Mouse (Mus musculus) hindbrain, embryonic 10.5 days (tissue): ENCODE measurements at regions not wholly inside any gene's neighbourhood (a gene's known extent, or its start where the extent isn't known, plus 50 kb on each side); places are given as distances from the start of the nearest gene placed in this dataset.

Source experiments
- DNase-seq: peaks from one replicate; pipeline ENCODE4 v3.0.0-alpha.2; 2017; ENCODE audit warnings: low spot score
- H3K27ac ChIP-seq: fragments of 300-500 bp; sonication (generic); 2 replicates; pipeline ENCODE4 v1.5.1; 2016; ENCODE audit warnings: mild to moderate bottlenecking, moderate library complexity
- H3K27me3 ChIP-seq: fragments of 300-500 bp; sonication (generic); 2 replicates; pipeline ENCODE4 v1.6.1; 2016; ENCODE audit warnings: mild to moderate bottlenecking; ENCODE audit not compliant: poor library complexity, insufficient read depth, severe bottlenecking
- H3K36me3 ChIP-seq: fragments of 300-500 bp; sonication (generic); 2 replicates; pipeline ENCODE4 v1.6.1; 2016; ENCODE audit warnings: mild to moderate bottlenecking, moderate library complexity
- H3K4me1 ChIP-seq: fragments of 300-500 bp; sonication (generic); replicated peaks from 2 replicates; pipeline ENCODE4 v1.6.1; 2016; ENCODE audit warnings: mild to moderate bottlenecking
- H3K4me3 ChIP-seq: fragments of 300-500 bp; sonication (generic); 2 replicates; pipeline ENCODE4 v1.5.1; 2016; ENCODE audit warnings: mild to moderate bottlenecking, moderate library complexity
- H3K9me3 ChIP-seq: fragments of 300-500 bp; sonication (generic); 2 replicates; pipeline ENCODE4 v1.6.1; 2016; ENCODE audit warnings: mild to moderate bottlenecking, moderate library complexity
- WGBS: fragments of 180-500 bp; shearing (Covaris S2); methylation state at CpG from one replicate; pipeline ENCODE4 v1.1.7; 2016; 5-methylcytosine and 5-hydroxymethylcytosine counted together

DNA sequence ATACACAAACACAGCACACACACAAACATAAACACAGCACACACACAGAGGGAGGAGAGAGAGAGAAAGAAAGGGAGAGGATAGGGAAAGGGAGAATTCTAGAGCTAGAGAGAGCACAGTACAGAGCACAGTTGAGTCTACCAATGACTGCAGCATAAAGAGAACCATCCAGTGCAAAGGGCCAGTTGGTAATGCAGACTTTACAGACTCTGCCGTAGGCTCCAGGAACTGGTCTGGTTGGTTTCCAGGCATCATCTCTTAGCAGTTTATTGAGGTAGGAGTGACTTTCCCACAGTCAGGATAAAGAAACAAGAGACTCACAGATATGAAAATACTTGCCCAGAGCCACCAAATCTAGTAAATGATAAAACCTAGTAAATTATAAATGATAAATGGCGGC lies 208.5 kb downstream of the Tgfb2 start:
- no peaks in the 10 kb centered on the region for H3K9me3 ChIP-seq
- H3K4me3 ChIP-seq, result no peak overlapping the region
- H3K36me3 ChIP-seq, result no peaks in the 10 kb centered on the region
- no peak for DNase-seq
- H3K27me3 ChIP-seq, result no peaks in the 10 kb centered on the region
- no peaks in the 10 kb centered on the region for H3K4me1 ChIP-seq
- no peak overlapping the region for H3K27ac ChIP-seq
- WGBS, result 92% methylated on average over 2 of the region's 2 CpGs

DNA sequence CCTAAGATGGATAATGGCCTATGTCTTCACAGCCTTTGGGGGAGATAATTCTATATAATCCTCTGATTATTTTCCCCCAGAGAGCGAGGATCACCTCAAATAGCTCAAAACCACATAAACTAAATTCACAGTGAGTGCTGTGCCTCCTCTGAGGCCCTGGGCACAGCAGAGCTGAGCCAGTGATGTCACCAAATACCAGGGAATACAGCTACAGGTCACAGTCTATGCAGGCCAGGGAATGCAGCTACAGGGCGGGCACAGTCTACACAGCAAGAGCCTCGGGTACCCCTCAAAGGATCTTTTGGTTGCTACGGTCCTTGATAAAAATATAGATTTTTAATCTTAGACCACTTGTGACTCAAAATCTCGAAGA lies 211.4 kb downstream of the Tgfb2 start:
- no peaks in the 10 kb centered on the region for H3K4me1 ChIP-seq
- H3K27ac ChIP-seq, result no peak overlapping the region
- no peak overlapping the region for H3K4me3 ChIP-seq
- no peaks in the 10 kb centered on the region for H3K27me3 ChIP-seq
- DNase-seq, result no peak
- 87% methylated on average over 5 of the region's 5 CpGs for WGBS
- H3K9me3 ChIP-seq, result no peaks in the 10 kb centered on the region
- H3K36me3 ChIP-seq, result no peaks in the 10 kb centered on the region

- no peaks in the 10 kb centered on the region for H3K4me1 ChIP-seq
- no peak overlapping the region for H3K4me3 ChIP-seq
- H3K27ac ChIP-seq, result no peak overlapping the region
- 92% methylated on average over 14 of the region's 14 CpGs for WGBS
- no peak for DNase-seq
- no peaks in the 10 kb centered on the region for H3K36me3 ChIP-seq
- H3K9me3 ChIP-seq, result no peaks in the 10 kb centered on the region
- H3K27me3 ChIP-seq, result no peaks in the 10 kb centered on the region
These were observed 212.0 kb downstream of the Tgfb2 start for GRCm38 (mm10) chr1:186493664-186494410.

GRCm38 (mm10) chr1:186482177-186482576 lies 223.6 kb downstream of the Tgfb2 start:
- DNase-seq, result no peak
- no peaks in the 10 kb centered on the region for H3K36me3 ChIP-seq
- no peaks in the 10 kb centered on the region for H3K9me3 ChIP-seq
- H3K27ac ChIP-seq, result no peak overlapping the region
- 78% methylated on average over 8 of the region's 8 CpGs for WGBS
- H3K27me3 ChIP-seq, result no peaks in the 10 kb centered on the region
- peaks cover 6% of the 10 kb centered on the region; the same call in 1 of the 2 replicates for H3K4me1 ChIP-seq
- H3K4me3 ChIP-seq, result no peak overlapping the region

DNA sequence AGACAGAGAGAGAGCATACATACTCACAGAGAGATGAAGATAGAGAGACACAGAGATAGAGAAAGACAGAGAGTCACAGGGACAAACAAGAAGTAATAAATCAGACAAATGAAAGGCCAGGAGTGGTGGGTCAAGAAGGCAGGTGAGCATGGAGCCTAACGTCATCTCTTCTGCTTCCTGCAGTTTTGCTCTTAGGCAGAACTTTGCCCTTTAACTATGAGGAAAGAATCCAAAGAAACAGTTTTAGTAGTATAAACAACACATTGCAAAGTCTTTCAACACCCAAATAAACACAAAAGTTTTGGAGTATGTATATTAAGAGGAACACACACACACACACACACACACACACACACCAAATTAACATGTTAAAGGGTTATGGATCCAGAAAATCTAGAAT lies 225.8 kb downstream of the Tgfb2 start:
- no peak for DNase-seq
- WGBS, result 88% methylated on average over 1 of the region's 1 CpGs
- Histone ChIP-seq H3K27ac (no peak overlapping the region), H3K36me3 (no peaks in the 10 kb centered on the region), H3K9me3 (no peaks in the 10 kb centered on the region), H3K4me1 (peaks cover under 1% of the 10 kb centered on the region; the same call in 1 of the 2 replicates), H3K4me3 (no peak overlapping the region), H3K27me3 (no peaks in the 10 kb centered on the region)

GRCm38 (mm10) chr1:186478428-186479238 lies 227.2 kb downstream of the Tgfb2 start:
- Histone ChIP-seq H3K9me3 (no peaks in the 10 kb centered on the region), H3K4me3 (no peak overlapping the region), H3K36me3 (no peaks in the 10 kb centered on the region), H3K27ac (no peak overlapping the region), H3K27me3 (no peaks in the 10 kb centered on the region), H3K4me1 (peaks cover 6% of the 10 kb centered on the region; the same call in 1 of the 2 replicates)
- 80% methylated on average over 8 of the region's 8 CpGs for WGBS
- no peak for DNase-seq

GRCm38 (mm10) chr1:186474844-186475243 lies 230.9 kb downstream of the Tgfb2 start:
- Histone ChIP-seq H3K4me1 (peaks cover 6% of the 10 kb centered on the region; the same call in 1 of the 2 replicates), H3K27me3 (peaks cover 7% of the 10 kb centered on the region; the same call in 1 of the 2 replicates), H3K36me3 (no peaks in the 10 kb centered on the region), H3K9me3 (no peaks in the 10 kb centered on the region), H3K27ac (no peak overlapping the region), H3K4me3 (no peak overlapping the region)
- WGBS, result 40% methylated on average over 2 of the region's 2 CpGs
- DNase-seq, result peak; percentile 33

DNA sequence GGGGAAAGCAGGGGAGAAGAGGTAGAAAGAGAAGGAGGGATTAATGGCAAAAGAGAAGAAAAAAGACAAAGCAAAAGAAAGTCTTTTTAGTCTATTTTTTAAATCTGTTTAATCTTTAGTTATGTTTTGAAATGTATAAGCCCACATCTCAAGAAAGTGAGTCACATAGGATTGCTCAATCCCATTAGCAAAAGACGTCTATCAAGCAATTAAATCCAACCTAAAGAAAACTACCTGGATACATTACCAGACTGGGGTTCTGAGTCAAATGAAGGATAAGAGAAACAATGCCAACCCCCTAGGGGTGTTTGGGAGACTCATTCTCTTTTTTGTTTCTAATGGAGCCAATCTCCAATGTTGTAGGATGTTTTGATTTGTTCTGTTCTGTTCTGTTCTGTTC lies 231.4 kb downstream of the Tgfb2 start:
- no peaks in the 10 kb centered on the region for H3K9me3 ChIP-seq
- H3K27ac ChIP-seq, result no peak overlapping the region
- H3K4me3 ChIP-seq, result no peak overlapping the region
- no peaks in the 10 kb centered on the region for H3K36me3 ChIP-seq
- H3K4me1 ChIP-seq, result peaks cover 6% of the 10 kb centered on the region; the same call in 1 of the 2 replicates
- DNase-seq, result no peak
- WGBS, result 70% methylated on average over 1 of the region's 1 CpGs
- peaks cover 7% of the 10 kb centered on the region; the same call in 1 of the 2 replicates for H3K27me3 ChIP-seq

GRCm38 (mm10) chr1:186472955-186473354 lies 232.8 kb downstream of the Tgfb2 start:
- 92% methylated on average over 10 of the region's 10 CpGs for WGBS
- peaks cover 7% of the 10 kb centered on the region; the same call in 1 of the 2 replicates for H3K27me3 ChIP-seq
- no peak for DNase-seq
- no peaks in the 10 kb centered on the region for H3K9me3 ChIP-seq
- no peak overlapping the region for H3K27ac ChIP-seq
- peaks cover 6% of the 10 kb centered on the region; the same call in 1 of the 2 replicates for H3K4me1 ChIP-seq
- H3K36me3 ChIP-seq, result no peaks in the 10 kb centered on the region
- no peak overlapping the region for H3K4me3 ChIP-seq

- Histone ChIP-seq H3K27me3 (no peaks in the 10 kb centered on the region), H3K36me3 (no peaks in the 10 kb centered on the region), H3K4me1 (no peaks in the 10 kb centered on the region), H3K9me3 (no peaks in the 10 kb centered on the region), H3K27ac (no peak overlapping the region), H3K4me3 (no peak overlapping the region)
- DNase-seq, result no peak
- 95% methylated on average over 5 of the region's 5 CpGs for WGBS
These were observed 240.3 kb downstream of the Tgfb2 start for GRCm38 (mm10) chr1:186465526-186465925.

- Histone ChIP-seq H3K36me3 (no peaks in the 10 kb centered on the region), H3K9me3 (no peaks in the 10 kb centered on the region), H3K4me3 (no peak overlapping the region), H3K27ac (no peak overlapping the region), H3K27me3 (no peaks in the 10 kb centered on the region), H3K4me1 (no peaks in the 10 kb centered on the region)
- WGBS, result 90% methylated on average over 10 of the region's 10 CpGs
- no peak for DNase-seq
These were observed 245.0 kb downstream of the Tgfb2 start for GRCm38 (mm10) chr1:186460742-186461141.

DNA sequence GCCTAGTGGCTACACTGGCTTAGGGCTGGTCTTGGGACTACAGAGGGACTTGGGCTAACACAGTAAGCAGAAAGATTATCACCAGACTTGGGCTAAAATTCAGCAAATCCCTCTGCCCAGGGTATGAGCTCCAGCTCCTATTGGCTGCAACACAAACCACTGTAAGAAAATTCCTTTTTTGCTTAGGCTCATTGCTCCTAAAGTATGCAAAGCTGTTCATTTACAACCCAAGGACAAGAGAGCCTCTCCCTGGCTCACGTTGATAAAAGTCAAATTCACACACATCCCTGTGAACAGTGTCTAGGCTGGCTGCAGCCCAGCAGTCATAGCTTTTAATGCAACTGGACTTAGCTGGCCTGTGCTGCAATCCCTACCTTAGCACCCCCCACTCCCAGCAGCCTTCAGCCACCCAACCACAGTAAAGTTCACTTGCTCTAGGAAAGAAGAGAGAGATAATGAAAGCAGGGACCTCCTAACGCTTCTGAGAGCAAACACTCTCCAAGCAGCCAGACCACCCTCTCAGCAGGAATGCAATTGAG lies 247.6 kb downstream of the Tgfb2 start:
- no peak overlapping the region for H3K4me3 ChIP-seq
- H3K27ac ChIP-seq, result no peak overlapping the region
- H3K9me3 ChIP-seq, result no peaks in the 10 kb centered on the region
- WGBS, result 45% methylated on average over 2 of the region's 2 CpGs
- H3K27me3 ChIP-seq, result no peaks in the 10 kb centered on the region
- no peaks in the 10 kb centered on the region for H3K36me3 ChIP-seq
- no peaks in the 10 kb centered on the region for H3K4me1 ChIP-seq
- DNase-seq, result no peak

DNA sequence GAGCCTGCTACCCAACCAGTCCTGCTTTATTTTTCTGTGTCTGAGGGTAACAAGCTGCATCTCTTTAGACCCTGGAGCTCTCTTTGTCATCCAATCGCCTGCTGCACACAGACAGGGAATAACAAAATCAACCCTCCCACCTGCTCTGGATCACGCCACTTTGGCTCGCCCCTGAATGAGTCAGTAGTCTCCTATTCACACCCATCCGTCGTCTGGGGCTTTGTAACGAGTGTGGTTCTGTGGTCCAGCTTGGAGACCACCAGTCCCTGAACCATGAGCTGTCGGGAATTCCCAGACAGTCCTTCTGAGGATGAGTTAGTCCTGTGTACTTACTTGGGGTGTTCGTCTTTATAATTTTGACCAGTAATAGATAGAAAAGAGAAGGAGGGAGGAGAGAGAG lies 248.7 kb downstream of the Tgfb2 start:
- Histone ChIP-seq H3K4me1 (no peaks in the 10 kb centered on the region), H3K4me3 (no peak overlapping the region), H3K27me3 (no peaks in the 10 kb centered on the region), H3K9me3 (no peaks in the 10 kb centered on the region), H3K27ac (no peak overlapping the region), H3K36me3 (no peaks in the 10 kb centered on the region)
- no peak for DNase-seq
- 79% methylated on average over 8 of the region's 8 CpGs for WGBS
